Mouse (Mus musculus) splenic B cell, adult 2 months (primary cell): Measurements from ENCODE around the gene Osr1.

Source experiments
- DNase-seq: peaks from one replicate; pipeline ENCODE4 v3.0.0-alpha.2; 2011; ENCODE audit warnings: low read depth, low spot score
- H3K27me3 ChIP-seq: 2 replicates; pipeline ENCODE4 v1.6.1; 2012; ENCODE audit warnings: mild to moderate bottlenecking, low read length, moderate library complexity, mixed read lengths; ENCODE audit not compliant: control insufficient read depth, poor library complexity, insufficient read depth, severe bottlenecking
- H3K36me3 ChIP-seq: 2 replicates; pipeline ENCODE4 v1.6.1; 2012; ENCODE audit warnings: mild to moderate bottlenecking, low read length, moderate library complexity, mixed read lengths; ENCODE audit not compliant: control insufficient read depth, poor library complexity, insufficient read depth, severe bottlenecking

The Osr1 gene

GRCm38 (mm10) chr12:9581011-9581410 lies 11.1 kb downstream of the Osr1 start:
- Histone ChIP-seq H3K27me3 (no peaks in the 10 kb centered on the region), H3K36me3 (no peaks in the 10 kb centered on the region)
- no peak for DNase-seq

- no peaks in the 10 kb centered on the region for H3K36me3 ChIP-seq
- DNase-seq = no peak
- no peaks in the 10 kb centered on the region for H3K27me3 ChIP-seq
These were observed 11.6 kb downstream of the Osr1 start for GRCm38 (mm10) chr12:9581506-9581905.

GRCm38 (mm10) chr12:9582248-9582995 lies 12.5 kb downstream of the Osr1 start:
- H3K36me3 ChIP-seq = no peaks in the 10 kb centered on the region
- no peaks in the 10 kb centered on the region for H3K27me3 ChIP-seq
- no peak for DNase-seq

GRCm38 (mm10) chr12:9583380-9583779 lies 13.5 kb downstream of the Osr1 start:
- H3K36me3 ChIP-seq = no peaks in the 10 kb centered on the region
- DNase-seq = no peak
- H3K27me3 ChIP-seq = no peaks in the 10 kb centered on the region

GRCm38 (mm10) chr12:9584366-9585084 lies 14.6 kb downstream of the Osr1 start:
- no peak for DNase-seq
- no peaks in the 10 kb centered on the region for H3K36me3 ChIP-seq
- H3K27me3 ChIP-seq = no peaks in the 10 kb centered on the region

DNA sequence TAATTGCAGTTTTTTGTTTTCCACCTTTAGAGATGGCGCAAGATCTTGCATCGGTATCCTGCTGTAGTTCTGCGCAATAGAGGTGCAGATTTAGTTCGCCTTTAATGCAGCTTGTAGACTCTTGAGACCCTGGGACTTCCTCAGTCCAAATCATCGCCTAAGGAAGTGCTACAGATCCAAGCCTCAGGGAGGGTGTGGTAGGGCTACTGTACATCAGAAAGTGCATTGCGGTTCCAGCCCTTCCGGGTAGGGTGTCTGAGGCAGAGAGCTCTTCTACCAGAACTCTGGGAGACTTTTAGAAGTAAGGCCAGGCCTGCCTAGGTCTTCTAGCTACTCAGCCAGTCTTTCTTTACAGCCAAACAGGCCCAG lies 15.2 kb downstream of the Osr1 start:
- no peaks in the 10 kb centered on the region for H3K36me3 ChIP-seq
- no peak for DNase-seq
- H3K27me3 ChIP-seq = no peaks in the 10 kb centered on the region

GRCm38 (mm10) chr12:9587732-9588131 lies 17.8 kb downstream of the Osr1 start:
- no peak for DNase-seq
- Histone ChIP-seq H3K27me3 (no peaks in the 10 kb centered on the region), H3K36me3 (no peaks in the 10 kb centered on the region)

GRCm38 (mm10) chr12:9589561-9590134 lies 19.7 kb downstream of the Osr1 start:
- DNase-seq = no peak
- Histone ChIP-seq H3K36me3 (no peaks in the 10 kb centered on the region), H3K27me3 (no peaks in the 10 kb centered on the region)

DNA sequence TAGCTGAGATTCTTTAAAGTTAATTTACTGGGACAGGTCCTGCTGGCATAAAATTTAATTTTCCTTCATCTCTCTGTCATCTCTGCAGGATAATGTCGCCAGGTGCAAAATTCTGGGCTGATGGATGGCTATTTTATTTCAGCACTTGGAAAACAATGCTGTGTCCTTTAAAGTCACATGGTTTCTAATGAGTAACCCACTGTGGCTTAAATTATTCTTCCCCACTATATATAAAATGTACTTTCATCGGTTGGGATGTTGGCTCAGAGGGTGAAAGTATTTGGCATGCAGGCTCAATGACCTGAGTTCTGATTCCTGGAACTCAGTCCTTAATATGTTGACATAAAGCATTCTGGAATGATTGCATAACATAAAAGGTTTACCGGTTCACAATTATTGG lies 21.2 kb downstream of the Osr1 start:
- Histone ChIP-seq H3K36me3 (no peaks in the 10 kb centered on the region), H3K27me3 (no peaks in the 10 kb centered on the region)
- no peak for DNase-seq

GRCm38 (mm10) chr12:9598219-9598618 lies 28.3 kb downstream of the Osr1 start:
- no peak for DNase-seq
- H3K27me3 ChIP-seq = no peaks in the 10 kb centered on the region
- H3K36me3 ChIP-seq = no peaks in the 10 kb centered on the region
